Mouse (Mus musculus) bone marrow macrophage, adult 2 months (primary cell): Measurements from ENCODE around the gene Vars2. TPM values are rescaled to one million over a fixed set of nuclear protein-coding genes. Genes with fewer than 3 reads are reported as not detected.

Experiments
- H3K27ac ChIP-seq: 2 replicates; pipeline ENCODE4 v1.5.1; 2012; ENCODE audit warnings: low read depth, low read length; ENCODE audit not compliant: insufficient read depth
- H3K4me1 ChIP-seq: 2 replicates; pipeline ENCODE4 v1.6.1; 2012; ENCODE audit warnings: low read length; ENCODE audit not compliant: control insufficient read depth, insufficient read depth
- H3K4me3 ChIP-seq: 2 replicates; pipeline ENCODE4 v1.5.1; 2012; ENCODE audit warnings: mild to moderate bottlenecking, low read length, moderate library complexity; ENCODE audit not compliant: insufficient read depth
- CTCF ChIP-seq: IDR thresholded peaks from 2 replicates; pipeline ENCODE4 v1.5.1; 2012; ENCODE audit warnings: low read depth, mild to moderate bottlenecking, low read length, moderate library complexity
- POLR2A ChIP-seq: IDR thresholded peaks from 2 replicates; pipeline ENCODE4 v1.6.1; 2012; ENCODE audit warnings: mild to moderate bottlenecking, low read depth, low read length, borderline replicate concordance
- polyA plus RNA-seq: library from polyadenylated mRNA; stranded (reverse); fragments of >200 nt; gene quantifications from 2 replicates; pipeline ENCODE4 v1.2.4, GENCODE M21; 2012; ENCODE audit not compliant: missing spikeins, insufficient read depth, insufficient read length

Gene Vars2
- 10.2 and 12.1 TPM in 2 replicates for polyA plus RNA-seq

GRCm38 (mm10) chr17:35667334-35668065, at the start of gene Vars2:
Vars2 (minus strand) TSS chr17:35667592.
- H3K4me3 ChIP-seq = peak within 1 kb of the TSS; percentile 96
- peaks cover 3% of the 10 kb centered on the region; the same call in 1 of the 2 replicates for H3K4me1 ChIP-seq
- no peak for TF ChIP-seq CTCF
- no peak for TF ChIP-seq POLR2A
- H3K27ac ChIP-seq = peak within 1 kb of the TSS; percentile 54

DNA sequence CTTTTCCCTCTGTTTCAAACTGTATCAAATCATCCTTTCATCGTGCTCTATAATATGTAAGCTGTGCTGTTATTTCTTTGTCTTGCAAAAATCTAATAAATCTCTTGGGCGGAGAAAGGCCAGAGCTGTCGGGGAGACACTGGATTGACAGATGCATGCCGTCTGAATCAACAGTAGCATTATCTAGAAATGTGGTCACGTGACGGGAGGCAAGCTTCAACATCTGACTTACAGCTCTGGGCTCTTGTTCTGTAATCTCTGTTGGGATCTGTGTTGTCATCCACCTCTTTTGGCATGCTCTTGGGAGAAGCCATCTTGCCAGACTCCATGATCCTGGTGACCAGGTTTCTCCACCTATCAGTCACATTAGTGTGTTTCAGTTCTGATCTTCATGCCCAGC, 49.7 kb upstream of the Vars2 start:
- TF ChIP-seq POLR2A (no peak), CTCF (no peak)
- no peaks in the 10 kb centered on the region for H3K4me1 ChIP-seq
- H3K4me3 ChIP-seq = no peak overlapping the region
- H3K27ac ChIP-seq = no peak overlapping the region

DNA sequence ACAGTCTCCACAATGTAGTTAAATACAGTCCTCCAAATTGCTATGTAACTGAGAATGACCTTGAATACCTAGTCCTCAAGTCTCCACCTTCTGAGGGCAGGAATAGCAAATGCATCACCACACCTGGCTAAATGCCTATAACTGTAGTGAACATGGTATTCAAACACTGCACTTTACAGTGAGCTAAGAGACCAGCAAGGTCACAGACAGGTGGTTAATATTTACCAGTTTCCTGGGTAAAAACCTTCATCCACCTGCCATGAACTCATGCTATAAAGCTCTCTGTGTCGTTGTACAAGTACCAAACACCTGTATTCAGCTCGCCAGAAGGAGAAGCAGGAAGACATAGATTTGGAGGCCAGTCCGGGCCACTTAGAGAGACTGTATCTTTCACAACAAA, 48.7 kb upstream of the Vars2 start:
- no peak overlapping the region for H3K4me3 ChIP-seq
- H3K4me1 ChIP-seq = no peaks in the 10 kb centered on the region
- no peak overlapping the region for H3K27ac ChIP-seq
- TF ChIP-seq CTCF = no peak

- Histone ChIP-seq H3K4me3 (no peak overlapping the region), H3K27ac (no peak overlapping the region), H3K4me1 (no peaks in the 10 kb centered on the region)
- no peak for TF ChIP-seq POLR2A
- no peak for TF ChIP-seq CTCF
Observed at GRCm38 (mm10) chr17:35710705-35711347, 43.4 kb upstream of the Vars2 start.

DNA sequence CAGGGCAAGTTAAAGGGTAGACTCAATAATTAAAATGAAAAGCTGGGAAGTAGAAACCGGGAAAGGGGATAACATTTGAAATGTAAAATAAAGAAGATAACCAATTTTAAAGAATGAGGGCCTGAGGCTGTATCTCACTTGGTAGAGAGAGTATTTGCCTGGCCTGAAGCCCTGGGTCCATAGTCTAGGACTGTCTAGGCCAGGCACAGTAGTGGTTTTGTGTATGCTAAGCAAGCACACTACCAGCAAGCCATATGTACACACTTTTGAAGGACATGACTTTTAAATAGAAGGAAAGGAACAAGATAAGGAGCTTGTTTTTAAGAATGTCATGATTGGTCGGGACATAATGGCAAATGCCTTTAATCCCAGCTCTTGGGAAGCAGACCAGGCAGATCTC, 41.2 kb upstream of the Vars2 start:
- no peak overlapping the region for H3K4me3 ChIP-seq
- H3K4me1 ChIP-seq = no peaks in the 10 kb centered on the region
- H3K27ac ChIP-seq = no peak overlapping the region
- TF ChIP-seq CTCF (no peak), POLR2A (no peak)

DNA sequence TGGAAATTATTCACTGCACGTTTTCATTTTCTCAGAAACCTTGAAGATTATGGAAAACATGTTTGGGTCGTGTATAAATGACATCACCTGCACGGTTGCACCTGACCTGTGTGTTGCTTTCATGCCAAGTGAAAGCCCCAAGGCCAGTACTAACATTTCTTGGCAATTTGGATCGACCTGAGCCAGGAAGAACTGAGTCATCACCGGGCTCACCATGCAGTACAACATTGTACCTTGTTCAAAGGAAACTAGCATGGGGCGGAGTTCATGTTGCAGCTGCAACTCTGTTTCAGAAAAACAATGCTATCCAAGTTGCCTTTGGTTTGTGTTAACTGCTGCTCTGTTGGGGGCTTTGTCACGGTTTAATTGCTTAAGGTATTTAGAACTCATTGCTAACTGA, 40.5 kb upstream of the Vars2 start:
- Histone ChIP-seq H3K27ac (no peak overlapping the region), H3K4me1 (no peaks in the 10 kb centered on the region), H3K4me3 (no peak overlapping the region)
- TF ChIP-seq CTCF (no peak), POLR2A (no peak)

DNA sequence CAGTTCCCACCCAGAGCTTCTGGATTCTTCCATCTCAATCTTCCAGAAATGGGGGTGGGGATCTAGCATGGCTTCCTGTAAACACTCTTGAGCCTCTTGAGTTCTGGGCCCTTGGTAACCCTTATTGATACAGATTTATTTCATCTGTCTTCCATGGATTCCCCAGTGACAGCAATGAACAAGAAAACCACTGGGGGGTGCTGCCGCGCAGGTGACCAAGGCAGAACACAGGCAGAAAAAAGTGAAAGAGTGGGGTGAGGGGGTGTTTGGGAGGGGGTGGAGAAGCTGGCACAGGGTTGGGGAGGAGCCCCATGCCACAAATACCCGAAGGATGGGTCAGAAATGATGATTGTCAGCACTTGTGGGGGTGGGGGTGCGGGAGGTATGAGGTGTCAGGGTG, 38.4 kb upstream of the Vars2 start:
- H3K27ac ChIP-seq = no peak overlapping the region
- TF ChIP-seq CTCF (peak; percentile 37; the same call in 1 of the 2 replicates), POLR2A (no peak)
- no peaks in the 10 kb centered on the region for H3K4me1 ChIP-seq
- H3K4me3 ChIP-seq = no peak overlapping the region

DNA sequence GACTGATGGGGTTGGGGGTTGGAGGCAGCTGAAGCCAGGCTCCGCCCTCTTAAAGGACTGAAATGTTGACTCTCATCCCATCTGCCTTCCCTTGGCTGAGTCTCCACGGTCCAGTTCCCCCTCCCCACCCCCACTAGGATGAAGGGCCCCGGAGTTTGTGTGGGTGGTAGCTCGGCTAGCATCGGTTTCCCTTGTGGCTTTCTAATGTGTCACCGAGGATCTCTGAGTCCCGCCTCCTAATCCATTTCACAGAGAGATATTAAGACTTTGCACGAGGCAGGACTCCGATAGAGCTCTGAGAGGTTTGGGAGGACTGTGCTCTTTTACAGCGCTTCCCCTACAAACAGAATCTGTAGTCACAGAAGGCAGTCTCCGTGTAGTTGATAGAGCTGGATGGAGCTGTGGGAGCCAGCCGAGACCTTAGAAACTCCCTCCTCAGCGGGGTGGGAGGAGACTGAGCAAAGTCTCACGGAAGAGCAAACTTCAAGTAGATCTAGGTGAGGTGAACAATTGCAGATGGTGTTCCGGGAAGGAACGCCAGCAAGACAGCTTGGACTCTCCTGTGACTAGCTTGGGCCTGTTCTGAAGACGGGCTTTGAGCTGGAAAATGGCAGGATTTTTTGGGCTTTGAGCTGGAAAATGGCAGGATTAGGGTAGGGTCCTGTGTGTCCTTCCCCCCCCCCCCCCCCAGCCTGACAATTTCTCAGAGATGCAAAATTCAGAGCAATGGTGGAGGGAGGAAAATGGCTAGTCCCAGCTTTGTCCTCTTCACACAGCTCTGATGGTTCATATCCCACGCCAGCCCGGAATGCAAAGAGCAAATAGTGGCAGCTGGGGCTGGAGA, 37.5 kb upstream of the Vars2 start, which contains the start of gene Ddr1:
Ddr1 (minus strand) TSS at position 1 of the 844 bp plus-strand sequence.
- Histone ChIP-seq H3K27ac (no peak within 1 kb of the TSS), H3K4me1 (no peaks in the 10 kb centered on the region), H3K4me3 (no peak within 1 kb of the TSS)
- TF ChIP-seq CTCF = no peak
- TF ChIP-seq POLR2A = no peak

GRCm38 (mm10) chr17:35703751-35704271, 36.4 kb upstream of the Vars2 start:
- Histone ChIP-seq H3K4me3 (no peak overlapping the region), H3K4me1 (no peaks in the 10 kb centered on the region), H3K27ac (no peak overlapping the region)
- no peak for TF ChIP-seq POLR2A
- no peak for TF ChIP-seq CTCF
